Mouse (Mus musculus): ENCODE measurements at regions not wholly inside any gene's neighbourhood (a gene's known extent, or its start where the extent isn't known, plus 50 kb on each side); places are given as distances from the start of the nearest gene placed in this dataset.

DNA sequence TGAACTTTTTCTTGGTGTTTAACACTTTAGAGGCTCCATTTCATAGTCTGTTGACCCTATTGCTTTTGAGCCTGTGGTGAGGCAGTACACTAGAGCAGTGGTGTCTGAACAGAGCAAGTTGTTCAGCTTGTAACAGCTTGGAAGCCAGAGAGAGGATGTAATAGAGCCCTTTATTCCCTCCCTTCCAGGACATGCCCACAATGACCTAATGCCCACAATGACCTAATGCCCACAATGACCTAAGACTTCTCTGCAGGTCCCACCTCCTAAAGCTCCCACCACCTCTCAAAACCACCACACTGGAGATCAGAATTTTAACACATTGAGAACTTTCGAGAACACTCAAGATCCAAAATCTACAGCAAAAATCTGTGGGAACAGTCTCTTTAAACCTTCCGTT is 115.6 kb downstream of the S1pr1 start:
- in situ Hi-C loops (cut with MboI, MseI): loop anchor here (5.0 kb wide), 1 partner anchor 33 kb away; no protein-coding TSS in a partner anchor

DNA sequence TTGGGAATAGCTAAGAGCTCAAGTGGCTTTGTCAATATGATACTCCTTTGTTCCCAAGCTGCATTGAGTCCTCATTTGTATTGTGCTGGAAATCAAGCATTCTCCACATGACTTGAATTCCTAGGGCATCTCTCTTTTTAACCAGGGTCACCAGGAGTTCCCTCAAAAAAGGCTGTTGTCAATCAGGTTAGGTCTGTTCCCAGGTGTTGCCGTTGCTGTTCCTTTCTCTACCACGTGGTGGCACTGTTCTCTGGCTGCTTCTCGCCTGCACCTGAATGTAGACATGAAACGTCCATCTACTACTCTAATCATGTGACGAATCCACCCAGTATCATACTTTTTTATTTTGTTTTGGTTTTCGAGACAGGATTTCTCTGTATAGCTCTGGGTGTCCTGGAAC is 118.3 kb downstream of the S1pr1 start:
- in situ Hi-C loops (cut with MboI, MseI): loop anchor here (5.0 kb wide), 1 partner anchor 36 kb away; no protein-coding TSS in a partner anchor

DNA sequence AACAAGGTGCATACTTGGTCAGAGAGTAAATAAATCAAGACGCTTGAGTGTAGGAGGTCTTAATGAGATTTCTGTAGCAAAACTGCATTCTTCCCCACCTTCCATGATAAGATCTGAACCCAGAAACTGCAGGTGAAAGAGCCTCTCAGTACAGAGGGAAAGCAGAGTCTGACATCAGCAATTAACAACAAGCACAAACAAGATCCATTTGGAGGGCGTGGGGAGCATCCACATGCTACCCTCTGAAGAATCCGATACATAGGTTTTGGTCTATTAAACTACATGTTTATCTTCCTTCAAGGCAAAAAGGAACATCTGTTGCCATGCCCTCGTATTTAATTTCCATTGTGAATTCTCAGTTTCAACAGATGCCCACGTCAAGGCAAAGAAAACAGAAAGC is 124.2 kb downstream of the S1pr1 start:
- in situ Hi-C loops (cut with MboI, MseI): no loop called here

GRCm38 (mm10) chr3:115588585-115588984 is 126.3 kb downstream of the S1pr1 start:
- in situ Hi-C loops (cut with MboI, MseI): no loop called here

GRCm38 (mm10) chr3:115580131-115580932 is 134.5 kb downstream of the S1pr1 start:
- in situ Hi-C loops (cut with MboI, MseI): no loop called here

DNA sequence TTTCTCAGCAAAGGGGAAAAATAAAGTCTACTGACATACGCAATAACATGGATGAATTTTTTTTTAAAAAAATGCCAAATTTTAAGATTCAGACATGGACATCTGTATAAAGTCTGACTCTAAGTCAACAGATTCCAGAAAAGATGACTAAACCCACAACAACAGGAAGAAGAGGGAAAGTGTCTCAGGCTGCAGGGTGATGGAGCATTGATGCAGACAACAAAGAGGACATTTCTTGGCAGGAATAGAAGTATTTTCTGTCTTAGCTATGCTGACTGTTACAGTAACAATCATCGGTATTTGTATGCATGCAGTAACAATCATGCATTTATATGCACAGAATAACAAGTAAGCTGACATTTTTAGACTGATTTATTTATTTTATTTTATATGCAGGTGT is 139.5 kb downstream of the S1pr1 start:
- in situ Hi-C loops (cut with MboI, MseI): no loop called here

DNA sequence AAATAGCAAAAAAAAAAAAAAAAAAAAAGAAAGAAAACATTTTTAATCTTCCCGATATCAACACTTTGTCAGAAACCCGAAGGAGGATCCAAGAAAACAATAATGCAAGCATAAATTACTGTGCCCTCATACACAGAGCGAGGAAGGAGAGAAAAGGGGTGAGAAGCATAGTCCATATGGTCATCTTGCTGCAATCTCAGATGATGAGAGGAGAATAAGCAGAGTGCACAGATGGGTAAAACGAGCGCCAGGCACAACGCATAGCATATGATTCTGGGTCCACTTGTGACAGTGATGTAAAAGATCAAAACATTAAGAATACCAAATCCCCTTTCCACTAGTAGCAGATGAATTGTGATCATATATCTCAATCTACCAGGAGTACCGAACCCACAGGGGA is 152.1 kb downstream of the S1pr1 start:
- in situ Hi-C loops (cut with MboI, MseI): no loop called here

- in situ Hi-C loops (cut with MboI, MseI): loop anchor here (10.0 kb wide), 1 partner anchor 1170 kb away; no protein-coding TSS in a partner anchor
Measured at GRCm38 (mm10) chr3:115554809-115555708, 159.8 kb downstream of the S1pr1 start.

DNA sequence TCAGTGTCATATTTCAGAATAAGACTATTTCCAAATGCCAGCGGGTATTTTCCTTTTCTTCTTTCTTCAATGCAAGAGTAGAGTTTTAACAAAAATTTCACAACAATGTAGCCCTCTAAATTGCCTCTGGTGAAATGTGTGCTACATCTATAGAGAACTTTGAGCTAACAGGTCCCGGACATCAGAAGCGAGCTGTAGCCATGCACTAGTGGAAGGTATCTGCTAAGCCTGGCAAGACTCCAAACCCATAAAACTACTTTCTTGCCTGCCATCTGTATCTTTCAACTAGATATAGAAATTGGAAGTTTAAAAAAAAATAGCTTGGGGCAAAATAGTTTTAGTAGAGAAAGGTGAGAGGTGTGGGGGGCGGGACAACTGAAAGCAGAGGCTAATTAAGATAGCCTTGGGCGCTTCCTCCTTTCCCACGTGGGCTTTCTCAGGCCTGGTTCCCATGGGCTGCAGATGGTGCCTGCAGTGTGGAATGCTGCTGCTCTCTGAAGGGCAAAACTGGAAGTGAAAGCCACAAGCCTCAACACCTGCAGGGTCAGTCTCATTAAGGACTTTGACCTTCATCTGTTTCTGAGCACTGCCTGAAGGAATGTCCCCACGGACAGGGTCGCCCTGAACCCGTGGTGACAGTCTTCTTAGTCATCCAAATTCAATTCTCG is 160.9 kb downstream of the S1pr1 start:
- in situ Hi-C loops (cut with MboI, MseI): loop anchor here (10.0 kb wide), 1 partner anchor 1171 kb away; no protein-coding TSS in a partner anchor

- in situ Hi-C loops (cut with MboI, MseI): no loop called here
Measured at GRCm38 (mm10) chr3:115541789-115542188, 173.1 kb downstream of the S1pr1 start.

DNA sequence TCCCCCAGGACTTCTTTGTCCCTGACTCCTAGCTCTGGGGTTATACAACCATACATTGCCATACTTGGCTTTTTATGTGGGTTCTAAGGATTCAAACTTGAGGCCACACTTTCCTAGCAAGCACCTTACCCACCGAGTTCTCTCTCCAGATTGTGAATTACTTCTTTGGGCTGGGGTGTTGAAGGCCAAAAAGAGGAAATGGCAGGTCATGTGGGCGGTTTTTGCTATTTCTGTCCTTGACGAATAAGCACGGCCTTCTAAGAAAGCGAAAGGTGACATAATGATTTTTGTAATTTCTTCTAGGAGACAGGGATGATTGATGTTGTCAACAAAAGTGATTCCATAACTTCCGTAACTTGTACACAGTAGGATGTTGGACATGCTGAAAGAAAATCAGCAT is 176.5 kb downstream of the S1pr1 start:
- in situ Hi-C loops (cut with MboI, MseI): no loop called here

DNA sequence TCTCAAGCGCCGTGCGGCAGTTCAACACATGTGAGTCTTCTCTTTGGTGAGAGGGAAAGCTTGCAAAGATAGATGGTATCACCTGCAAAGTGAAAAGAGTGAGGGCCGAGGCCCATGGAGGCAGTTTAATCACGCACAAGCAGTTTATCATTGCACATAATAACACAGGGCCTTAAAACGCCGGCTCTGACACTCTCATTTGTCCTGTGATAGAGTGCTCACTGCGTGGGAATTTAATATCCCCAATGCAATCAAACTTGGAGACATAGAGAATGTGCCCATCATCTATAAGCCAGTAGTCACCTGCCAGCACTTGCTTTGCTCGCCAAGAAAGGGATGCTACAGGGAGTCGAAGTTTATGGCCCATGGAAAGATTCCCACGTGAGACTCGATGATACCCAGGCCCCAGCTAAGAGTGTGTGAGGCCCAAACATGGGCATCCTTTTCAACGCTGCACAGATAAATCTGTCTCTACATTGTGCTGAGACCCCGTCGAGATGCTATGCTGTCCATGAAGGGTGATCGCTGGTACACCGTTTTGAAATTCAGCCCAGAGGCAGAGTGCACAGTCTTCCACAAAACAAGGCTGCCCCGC is 182.6 kb downstream of the S1pr1 start:
- in situ Hi-C loops (cut with MboI, MseI): no loop called here

DNA sequence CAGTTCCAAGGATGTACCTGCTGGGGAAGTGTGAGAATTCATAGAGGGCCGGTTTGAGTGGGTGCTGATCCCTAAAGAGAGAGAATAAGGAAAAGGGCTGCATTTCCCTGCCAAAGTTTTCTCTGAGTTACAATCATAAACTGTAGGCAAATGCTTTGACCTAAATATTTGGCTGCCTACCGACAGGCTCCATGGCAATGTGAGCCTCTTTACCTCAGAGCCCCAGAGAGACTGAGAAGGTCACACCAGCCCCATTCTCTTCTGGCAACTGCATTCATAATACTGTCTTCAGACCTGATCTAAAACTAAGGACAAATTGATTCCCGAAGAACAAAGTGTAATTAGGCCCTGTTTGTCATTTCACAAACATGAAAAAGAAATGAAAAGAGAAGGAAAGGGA is 184.4 kb downstream of the S1pr1 start:
- in situ Hi-C loops (cut with MboI, MseI): no loop called here

DNA sequence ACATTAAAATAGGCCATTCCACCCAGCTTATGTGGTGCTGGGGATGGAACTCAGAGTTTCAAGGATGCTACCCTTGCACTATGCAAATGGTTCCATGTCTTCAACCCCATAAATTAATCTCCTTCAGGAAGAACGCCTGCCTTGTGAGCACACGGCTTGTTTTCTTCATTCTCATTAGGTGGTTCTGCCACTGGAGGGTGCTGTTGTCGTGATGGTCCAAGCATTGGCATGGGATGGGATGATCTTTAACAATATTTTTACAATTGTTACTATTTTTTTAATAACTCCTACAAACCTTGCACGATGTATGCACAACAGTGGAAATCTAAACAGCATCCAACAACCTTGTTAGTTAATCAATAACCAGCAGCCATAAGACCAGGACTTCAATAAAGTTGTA is 185.0 kb downstream of the S1pr1 start:
- in situ Hi-C loops (cut with MboI, MseI): no loop called here

- in situ Hi-C loops (cut with MboI, MseI): no loop called here
Measured at GRCm38 (mm10) chr3:115523515-115523914, 191.4 kb downstream of the S1pr1 start.

DNA sequence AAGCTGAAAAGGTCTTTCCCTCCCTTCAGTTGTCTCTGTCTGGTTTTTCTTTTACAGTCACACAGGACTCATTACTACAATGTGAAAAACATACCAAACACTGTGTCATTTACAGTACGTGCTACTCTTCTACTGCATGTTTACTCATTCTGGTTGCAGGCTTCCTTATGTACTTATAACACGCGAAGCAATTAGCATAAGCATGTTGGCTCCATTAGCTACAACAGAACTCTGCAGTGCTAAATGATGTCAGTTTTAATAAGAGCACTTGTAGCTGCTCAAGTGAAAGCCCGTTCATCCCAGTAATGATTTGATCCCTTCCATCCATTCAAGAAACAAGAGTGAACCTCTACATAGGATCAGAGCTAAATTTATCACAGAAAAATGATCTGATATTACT is 199.2 kb downstream of the S1pr1 start:
- in situ Hi-C loops (cut with MboI, MseI): no loop called here

DNA sequence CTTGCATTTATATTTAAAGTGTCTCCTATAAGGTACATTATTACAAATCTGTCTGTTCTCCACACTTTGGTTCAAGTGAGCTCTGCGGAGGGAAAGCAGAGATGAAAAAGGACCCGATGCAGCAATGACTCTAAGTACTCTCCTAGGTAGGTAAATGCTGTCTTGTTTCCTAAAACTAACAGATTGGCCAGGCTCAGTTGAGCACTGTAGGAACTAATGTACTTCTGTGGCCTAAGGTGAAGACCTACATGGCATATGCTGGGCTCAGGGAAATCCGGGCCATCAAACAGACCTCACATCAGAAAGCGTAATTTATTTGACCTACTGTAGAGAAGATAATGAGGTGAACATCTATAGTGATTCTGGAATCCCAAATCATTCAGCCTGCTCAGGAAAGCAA is 205.2 kb downstream of the S1pr1 start:
- in situ Hi-C loops (cut with MboI, MseI): no loop called here

DNA sequence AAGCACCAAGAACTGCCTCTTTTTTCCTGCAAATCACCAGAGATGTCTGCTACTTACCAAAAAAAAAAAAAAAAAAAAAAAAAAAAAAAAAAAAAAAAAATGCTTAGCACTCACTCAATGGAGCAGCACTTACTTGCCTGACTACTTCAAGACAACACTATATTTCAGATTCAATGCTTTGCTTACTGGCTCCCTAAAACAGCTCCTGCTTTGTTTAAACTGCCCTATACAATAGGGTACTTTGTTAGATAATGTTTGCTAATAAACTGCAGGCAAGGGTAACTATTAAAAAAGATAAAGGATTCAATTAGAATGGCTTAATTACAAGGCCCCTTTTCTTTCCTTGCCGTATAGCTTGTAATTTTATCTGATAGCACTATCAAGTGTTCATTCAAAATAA is 217.5 kb downstream of the S1pr1 start:
- in situ Hi-C loops (cut with MboI, MseI): no loop called here

GRCm38 (mm10) chr3:115496110-115496509 is 218.8 kb downstream of the S1pr1 start:
- in situ Hi-C loops (cut with MboI, MseI): no loop called here

GRCm38 (mm10) chr3:115495692-115496091 is 219.2 kb downstream of the S1pr1 start:
- in situ Hi-C loops (cut with MboI, MseI): no loop called here

- in situ Hi-C loops (cut with MboI, MseI): no loop called here
Measured at GRCm38 (mm10) chr3:115468980-115469379, 245.9 kb downstream of the S1pr1 start.

GRCm38 (mm10) chr3:115467850-115468249 is 247.0 kb downstream of the S1pr1 start:
- in situ Hi-C loops (cut with MboI, MseI): no loop called here
